Mouse (Mus musculus): Measurements from ENCODE around the gene Dgka. TPM values are rescaled to one million over a fixed set of nuclear protein-coding genes. Genes with fewer than 3 reads are reported as not detected.

The Dgka gene
- polyA plus RNA-seq (2014; fragmentation: Illumina TruSeq; extraction: RNeasy Lipid Tissue Mini Kit (QIAGEN cat#74804); ENCODE audit: low read depth, low replicate concordance): 5.1 TPM

DNA sequence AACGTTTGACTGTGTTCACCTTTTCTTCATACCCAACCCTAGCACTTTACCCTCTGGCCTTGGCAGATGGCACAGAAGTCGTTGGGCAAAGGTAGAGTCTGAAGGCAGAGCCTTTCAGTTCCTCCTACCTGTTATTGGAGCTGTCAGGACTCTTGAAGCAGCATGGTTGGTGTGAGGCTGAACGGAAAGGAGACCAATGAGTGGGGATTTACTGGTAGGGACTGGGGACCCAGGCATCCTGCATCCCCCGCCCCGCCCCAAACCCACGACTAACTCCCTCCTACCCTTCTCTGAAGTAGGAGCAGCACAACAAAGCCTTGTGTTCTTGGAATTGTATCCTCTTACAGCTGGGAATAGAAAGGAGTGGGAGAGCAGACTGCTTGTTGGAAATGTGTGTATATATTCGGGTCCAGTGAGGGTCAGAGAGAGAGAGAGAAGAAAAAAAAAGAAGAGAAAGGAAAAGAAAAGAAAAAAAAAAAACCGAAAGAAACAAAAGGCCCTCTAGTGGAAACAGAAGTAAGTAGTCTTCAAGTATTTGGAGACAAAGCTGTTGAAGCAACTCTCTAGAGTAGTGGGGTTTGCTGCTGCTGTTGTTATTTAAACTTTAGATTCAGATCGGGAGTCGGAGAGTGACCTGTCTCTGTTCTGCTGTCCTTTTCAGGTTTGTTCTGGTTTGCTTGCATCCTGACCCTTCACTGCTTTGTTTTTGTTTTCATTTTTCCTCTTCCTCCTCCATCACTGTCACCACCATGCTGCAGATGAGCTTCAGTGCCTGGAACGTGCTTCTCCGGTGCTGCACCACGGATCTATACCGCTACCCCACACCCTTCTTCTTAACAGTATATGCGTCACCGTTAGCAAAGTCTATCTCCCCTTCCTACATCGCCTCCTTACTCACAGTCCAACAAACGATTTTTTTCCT lies at the start of gene Dgka:
Gene Dgka, minus strand, starts transcription at position 176 of the 922 bp plus-strand sequence.

DNA sequence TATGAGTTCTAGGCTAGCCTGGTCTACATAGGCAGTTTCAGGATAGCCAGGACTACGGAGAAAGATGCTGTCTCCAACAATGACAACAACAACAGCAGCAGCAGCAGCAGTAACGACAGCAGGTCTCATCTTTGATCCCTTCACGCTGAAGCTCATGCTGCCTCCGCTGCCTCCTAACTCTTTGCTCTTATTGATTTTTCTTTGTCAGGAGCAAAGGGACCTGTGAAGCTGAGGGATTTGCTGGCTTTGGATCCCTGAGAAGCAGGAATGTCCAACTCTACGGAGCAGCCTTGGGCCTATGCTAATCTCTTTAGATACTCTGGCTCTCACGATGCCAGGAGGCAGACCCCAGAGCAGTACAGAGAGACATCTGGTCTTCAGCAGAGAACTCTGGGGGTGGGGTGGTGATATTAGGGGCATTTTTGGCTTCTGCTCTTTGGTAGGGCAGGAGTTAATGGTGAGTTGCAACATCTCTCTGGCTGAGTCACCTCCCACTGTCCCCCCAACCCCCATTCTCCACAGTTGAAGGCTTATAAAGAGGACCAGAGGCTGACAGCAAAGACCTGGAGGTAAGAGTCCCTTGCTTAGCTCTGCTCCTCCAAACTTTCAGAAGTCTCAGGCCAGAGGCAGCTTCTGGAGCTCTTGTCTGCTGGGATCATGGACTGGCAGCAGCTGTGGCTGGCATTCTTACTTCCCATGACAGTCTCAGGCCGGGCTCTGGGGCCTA lies 45.9 kb upstream of the Dgka start, which contains the start of gene Mmp19:
Gene Mmp19, plus strand, starts transcription at position 513 of the 727 bp plus-strand sequence.

GRCm38 (mm10) chr10:128747646-128748251 lies 3.1 kb upstream of the Dgka start, which contains the start of gene Pym1:
Pym1 (plus strand) TSS chr10:128747889.

DNA sequence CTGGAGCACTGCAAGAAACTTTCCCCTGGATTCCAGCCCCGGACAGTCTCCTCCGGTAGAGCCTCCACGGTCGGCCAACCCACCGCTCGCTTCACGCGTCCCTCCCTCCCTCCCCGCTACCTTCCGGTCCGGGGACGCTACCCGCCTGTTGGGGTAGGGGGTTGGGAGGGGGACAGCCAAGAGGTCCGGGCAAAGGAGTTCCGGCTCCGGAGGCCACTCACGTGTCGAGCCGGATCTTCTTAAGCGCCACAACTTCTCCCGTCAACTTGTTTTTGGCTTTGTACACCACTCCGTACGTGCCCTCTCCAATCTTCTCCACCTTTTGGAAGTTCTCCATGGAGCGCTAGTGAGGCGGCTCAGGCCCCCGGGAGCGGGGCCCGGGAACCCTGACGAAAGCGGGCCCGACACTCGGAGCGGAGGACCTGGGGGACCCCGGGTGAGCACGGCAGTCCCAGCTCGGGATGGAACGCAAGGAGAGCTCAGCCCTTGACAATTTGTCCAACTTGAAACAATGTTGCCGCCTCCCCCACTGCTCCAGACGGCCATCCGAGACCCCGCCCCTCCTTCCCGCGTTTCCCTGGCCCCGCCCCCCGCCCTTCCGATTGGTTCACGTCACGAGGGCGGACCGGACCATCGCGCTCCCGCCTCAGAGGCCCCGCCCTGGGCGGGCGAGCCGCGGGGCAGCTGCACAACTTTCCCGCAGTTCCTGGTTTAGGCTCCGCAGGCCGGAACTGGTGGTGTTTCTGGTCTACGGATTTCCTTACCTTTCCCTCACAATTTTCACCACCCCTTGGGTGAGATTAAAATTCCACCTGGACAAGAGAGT lies 40.0 kb downstream of the Dgka start, which contains the start of gene Cdk2:
Gene Cdk2, minus strand, starts transcription at position 541 of the 826 bp plus-strand sequence.

GRCm38 (mm10) chr10:128703895-128704294 lies 40.8 kb downstream of the Dgka start, which contains the start of gene Pmel:
Pmel (plus strand) TSS chr10:128704195.

DNA sequence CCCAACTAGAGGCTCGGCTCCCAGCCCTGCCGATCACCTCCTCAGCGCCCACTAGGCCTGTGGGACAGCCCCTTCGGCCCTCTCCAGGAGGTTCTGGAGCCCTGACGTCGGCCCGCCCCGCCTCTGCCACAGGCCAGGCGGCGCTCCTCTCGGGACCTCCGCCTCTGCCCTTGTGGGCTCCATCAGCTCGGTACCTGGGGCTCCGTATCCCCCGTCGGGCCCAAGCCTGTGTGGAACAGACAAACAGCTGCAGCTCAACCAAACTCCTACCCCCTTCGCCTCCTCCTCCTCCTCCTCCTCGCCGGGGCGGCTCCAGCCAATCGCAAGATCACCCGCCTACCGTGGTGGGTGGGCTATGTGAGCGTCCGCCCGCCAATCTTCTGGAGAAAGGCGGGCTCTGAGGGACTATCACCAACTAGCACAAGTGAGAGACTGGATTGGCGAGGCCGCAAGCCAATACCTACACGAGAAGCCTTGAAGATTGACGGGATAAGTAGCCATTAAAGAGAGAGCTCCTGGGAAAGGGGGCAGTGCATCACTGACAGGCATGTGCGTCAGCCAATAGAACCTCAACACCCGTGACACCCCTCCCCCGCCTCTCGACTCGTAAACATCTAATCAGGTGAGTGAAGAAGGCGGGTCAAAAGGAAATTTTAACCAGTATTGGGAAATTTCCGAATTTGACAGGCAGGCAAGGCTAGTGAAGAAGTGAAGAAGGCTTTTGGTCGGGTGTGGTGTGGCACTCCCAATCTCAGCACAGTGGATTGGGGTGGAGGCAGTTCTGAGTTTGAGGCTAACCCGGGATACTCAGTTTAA lies 48.5 kb downstream of the Dgka start, which contains the start of gene Rab5b:
Gene Rab5b, minus strand, starts transcription at position 273 of the 816 bp plus-strand sequence.

DNA sequence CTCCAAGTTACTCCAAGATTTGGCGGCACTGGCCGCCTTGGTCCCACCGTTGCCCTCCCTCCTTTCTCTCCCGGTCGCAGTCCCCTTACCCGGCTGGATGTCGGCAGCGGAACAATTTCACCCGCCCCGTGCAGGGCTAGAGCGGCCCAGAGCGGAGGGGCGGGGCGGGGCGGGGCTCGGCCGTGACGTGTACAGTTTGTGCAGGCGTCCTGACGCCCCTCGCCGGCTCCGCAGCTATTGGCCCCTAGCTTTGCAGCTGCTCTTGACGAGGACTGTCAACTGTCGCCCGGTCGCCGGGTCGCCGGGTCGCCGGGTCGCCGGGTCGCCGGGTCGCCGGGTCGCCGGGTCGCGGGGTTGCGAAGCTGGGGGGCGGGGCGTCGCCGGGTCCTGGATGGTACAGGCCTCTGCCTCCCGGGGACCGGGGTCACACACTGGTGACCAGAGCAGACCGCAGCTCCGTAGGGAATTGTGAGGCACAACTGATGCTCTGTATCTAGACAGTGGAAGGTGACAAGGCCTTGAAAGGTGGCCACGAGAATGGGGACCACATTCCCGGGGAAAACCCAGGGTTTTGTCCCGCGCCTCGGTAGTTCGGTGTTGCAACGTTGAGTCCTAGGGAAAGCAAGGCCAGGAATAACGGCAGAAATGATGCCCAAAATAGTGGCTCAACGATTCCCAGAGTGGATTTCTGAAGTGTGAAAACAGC lies 70.7 kb downstream of the Dgka start, which contains the start of gene Suox:
Gene Suox, minus strand, starts transcription at position 311 of the 706 bp plus-strand sequence.

Other genes starting within 250 kb of the Dgka start
- not detected for gene Myl6b, start 246.2 kb downstream of the Dgka start, polyA plus RNA-seq (2014; fragmentation: Illumina TruSeq; extraction: RNeasy Lipid Tissue Mini Kit (QIAGEN cat#74804); ENCODE audit: low read depth, low replicate concordance)
- gene Esyt1, start 219.0 kb downstream of the Dgka start, polyA plus RNA-seq (2014; fragmentation: Illumina TruSeq; extraction: RNeasy Lipid Tissue Mini Kit (QIAGEN cat#74804); ENCODE audit: low read depth, low replicate concordance): 1.4 TPM
- gene Zc3h10, start 197.1 kb downstream of the Dgka start, polyA plus RNA-seq (2014; fragmentation: Illumina TruSeq; extraction: RNeasy Lipid Tissue Mini Kit (QIAGEN cat#74804); ENCODE audit: low read depth, low replicate concordance): 0.85 TPM
- gene Rpl41, start 195.6 kb downstream of the Dgka start, polyA plus RNA-seq (2014; fragmentation: Illumina TruSeq; extraction: RNeasy Lipid Tissue Mini Kit (QIAGEN cat#74804); ENCODE audit: low read depth, low replicate concordance): 17.9 TPM
- gene Pa2g4, start 178.9 kb downstream of the Dgka start, polyA plus RNA-seq (2014; fragmentation: Illumina TruSeq; extraction: RNeasy Lipid Tissue Mini Kit (QIAGEN cat#74804); ENCODE audit: low read depth, low replicate concordance): 57.7 TPM
- gene Erbb3, start 155.2 kb downstream of the Dgka start, polyA plus RNA-seq (2014; fragmentation: Illumina TruSeq; extraction: RNeasy Lipid Tissue Mini Kit (QIAGEN cat#74804); ENCODE audit: low read depth, low replicate concordance): 51.1 TPM
- gene Rps26, start 118.1 kb downstream of the Dgka start, polyA plus RNA-seq (2014; fragmentation: Illumina TruSeq; extraction: RNeasy Lipid Tissue Mini Kit (QIAGEN cat#74804); ENCODE audit: low read depth, low replicate concordance): 7.3 TPM
- 0.13 TPM for gene Ikzf4, start 98.9 kb downstream of the Dgka start, polyA plus RNA-seq (2014; fragmentation: Illumina TruSeq; extraction: RNeasy Lipid Tissue Mini Kit (QIAGEN cat#74804); ENCODE audit: low read depth, low replicate concordance)
- gene Suox, start 70.8 kb downstream of the Dgka start, polyA plus RNA-seq (2014; fragmentation: Illumina TruSeq; extraction: RNeasy Lipid Tissue Mini Kit (QIAGEN cat#74804); ENCODE audit: low read depth, low replicate concordance): 75.1 TPM
- gene Rab5b, start 48.6 kb downstream of the Dgka start, polyA plus RNA-seq (2014; fragmentation: Illumina TruSeq; extraction: RNeasy Lipid Tissue Mini Kit (QIAGEN cat#74804); ENCODE audit: low read depth, low replicate concordance): 81.8 TPM
- gene Pmel, start 40.7 kb downstream of the Dgka start, polyA plus RNA-seq (2014; fragmentation: Illumina TruSeq; extraction: RNeasy Lipid Tissue Mini Kit (QIAGEN cat#74804); ENCODE audit: low read depth, low replicate concordance): not detected
- gene Cdk2, start 39.8 kb downstream of the Dgka start, polyA plus RNA-seq (2014; fragmentation: Illumina TruSeq; extraction: RNeasy Lipid Tissue Mini Kit (QIAGEN cat#74804); ENCODE audit: low read depth, low replicate concordance): 5.6 TPM
- 2.5 TPM for gene Pym1, start 3.0 kb upstream of the Dgka start, polyA plus RNA-seq (2014; fragmentation: Illumina TruSeq; extraction: RNeasy Lipid Tissue Mini Kit (QIAGEN cat#74804); ENCODE audit: low read depth, low replicate concordance)
- 56.0 TPM for gene Mmp19, start 46.1 kb upstream of the Dgka start, polyA plus RNA-seq (2014; fragmentation: Illumina TruSeq; extraction: RNeasy Lipid Tissue Mini Kit (QIAGEN cat#74804); ENCODE audit: low read depth, low replicate concordance)
- 19.5 TPM for gene Dnajc14, start 59.2 kb upstream of the Dgka start, polyA plus RNA-seq (2014; fragmentation: Illumina TruSeq; extraction: RNeasy Lipid Tissue Mini Kit (QIAGEN cat#74804); ENCODE audit: low read depth, low replicate concordance)
- 2.1 TPM for gene Tmem198b, start 59.5 kb upstream of the Dgka start, polyA plus RNA-seq (2014; fragmentation: Illumina TruSeq; extraction: RNeasy Lipid Tissue Mini Kit (QIAGEN cat#74804); ENCODE audit: low read depth, low replicate concordance)
- gene Sarnp, start 72.5 kb upstream of the Dgka start, polyA plus RNA-seq (2014; fragmentation: Illumina TruSeq; extraction: RNeasy Lipid Tissue Mini Kit (QIAGEN cat#74804); ENCODE audit: low read depth, low replicate concordance): 153 TPM
- gene Ormdl2, start 76.8 kb upstream of the Dgka start, polyA plus RNA-seq (2014; fragmentation: Illumina TruSeq; extraction: RNeasy Lipid Tissue Mini Kit (QIAGEN cat#74804); ENCODE audit: low read depth, low replicate concordance): 126 TPM
- gene Gdf11, start 146.9 kb upstream of the Dgka start, polyA plus RNA-seq (2014; fragmentation: Illumina TruSeq; extraction: RNeasy Lipid Tissue Mini Kit (QIAGEN cat#74804); ENCODE audit: low read depth, low replicate concordance): not detected
- gene Cd63, start 156.1 kb upstream of the Dgka start, polyA plus RNA-seq (2014; fragmentation: Illumina TruSeq; extraction: RNeasy Lipid Tissue Mini Kit (QIAGEN cat#74804); ENCODE audit: low read depth, low replicate concordance): 7.7 TPM
- 7.7 TPM for gene Rdh5, start 178.0 kb upstream of the Dgka start, polyA plus RNA-seq (2014; fragmentation: Illumina TruSeq; extraction: RNeasy Lipid Tissue Mini Kit (QIAGEN cat#74804); ENCODE audit: low read depth, low replicate concordance)
- 15.0 TPM for gene Bloc1s1, start 179.2 kb upstream of the Dgka start, polyA plus RNA-seq (2014; fragmentation: Illumina TruSeq; extraction: RNeasy Lipid Tissue Mini Kit (QIAGEN cat#74804); ENCODE audit: low read depth, low replicate concordance)
- gene Itga7, start 189.0 kb upstream of the Dgka start, polyA plus RNA-seq (2014; fragmentation: Illumina TruSeq; extraction: RNeasy Lipid Tissue Mini Kit (QIAGEN cat#74804); ENCODE audit: low read depth, low replicate concordance): 0.69 TPM
- gene Mettl7b, start 216.1 kb upstream of the Dgka start, polyA plus RNA-seq (2014; fragmentation: Illumina TruSeq; extraction: RNeasy Lipid Tissue Mini Kit (QIAGEN cat#74804); ENCODE audit: low read depth, low replicate concordance): 198 TPM
- not detected for gene Olfr9, start 244.6 kb upstream of the Dgka start, polyA plus RNA-seq (2014; fragmentation: Illumina TruSeq; extraction: RNeasy Lipid Tissue Mini Kit (QIAGEN cat#74804); ENCODE audit: low read depth, low replicate concordance)